Mouse (Mus musculus) adrenal gland, postnatal 36 days (tissue): ENCODE results near the gene Gm3532. TPM values are rescaled to one million over a fixed set of nuclear protein-coding genes. Genes with fewer than 3 reads are reported as not detected.
"Not testable (repeated sequence)": the region's sequence is repeated elsewhere in the genome, so short reads cannot be mapped to it uniquely, and the experiment has no call there.

ENCODE experiments used
- DNase-seq, 2 experiments: peaks; one replicate each; pipeline ENCODE4 v3.0.0; 2021; ENCODE audit warnings: mixed read lengths in 1 of 2
- long read RNA-seq, 2 experiments: library from polyadenylated mRNA; stranded (forward); transcript quantifications; one replicate each; pipeline ENCODE4 v2.0.0; 2021; ENCODE audit warnings: borderline sequencing depth in 2 of 2
- total RNA-seq, 2 experiments: library from RNA; stranded (reverse); gene quantifications; 2 replicates each; pipeline ENCODE4 v1.2.3; 2021

The Gm3532 gene
- total RNA-seq, result not detected
- long read RNA-seq, experiment 1, result 0 reads
- long read RNA-seq, experiment 2, result 0 reads

GRCm38 (mm10) chr14:5538196-5538595 lies at the start of gene Gm3532:
TSS of gene Gm3532 (plus strand) at chr14:5538496.
- DNase-seq, result not testable (repeated sequence)

- not testable (repeated sequence) for DNase-seq
Observed at GRCm38 (mm10) chr14:5501374-5501773, 36.9 kb upstream of the Gm3532 start, which contains the start of gene Gm3488. TSS of gene Gm3488 (plus strand) at chr14:5501674.

Other genes starting within 250 kb of the Gm3532 start
- not detected for gene Gm3542, start 203.6 kb upstream of the Gm3532 start, total RNA-seq
- gene Gm3500, start 149.4 kb upstream of the Gm3532 start, total RNA-seq, result not detected
- under 1 TPM; 0.43 to 0.46 TPM for gene Gm3194, start 83.0 kb upstream of the Gm3532 start, total RNA-seq
- not detected for gene Gm8246, start 60.7 kb upstream of the Gm3532 start, total RNA-seq
- not detected for gene Gm3187, start 54.3 kb upstream of the Gm3532 start, total RNA-seq
- gene Gm3488, start 36.8 kb upstream of the Gm3532 start, total RNA-seq, result under 1 TPM in 1 of 2 experiments, not detected in 1; 0.33 TPM
- not detected for gene Gm8265, start 94.5 kb downstream of the Gm3532 start, total RNA-seq
- gene Gm9603, start 149.0 kb downstream of the Gm3532 start, total RNA-seq, result not detected
- gene Gm3373, start 203.1 kb downstream of the Gm3532 start, total RNA-seq, result under 1 TPM in 1 of 2 experiments, not detected in 1; 0.30 TPM